Mouse (Mus musculus): Measurements from ENCODE around the gene Arsb.
"Not testable (repeated sequence)": the region's sequence is repeated elsewhere in the genome, so short reads cannot be mapped to it uniquely, and the experiment has no call there.

GRCm38 (mm10) chr13:93810311-93810710, 38.9 kb downstream of the Arsb start:
- TF ChIP-seq POLR2A (IDR thresholded peaks at IDR 0.05; ENCODE audit: borderline replicate concordance, low read depth, low read length); CTCF (IDR thresholded peaks at IDR 0.05; ENCODE audit: low read depth, low read length): not testable (repeated sequence)
